Mouse (Mus musculus) layer of hippocampus, postnatal 36 days (tissue): ENCODE measurements around the gene Bzw1. TPM values are rescaled to one million over a fixed set of nuclear protein-coding genes. Genes with fewer than 3 reads are reported as not detected.
"Not testable (repeated sequence)": the region's sequence is repeated elsewhere in the genome, so short reads cannot be mapped to it uniquely, and the experiment has no call there.

Experiments
- DNase-seq, 2 experiments: peaks; one replicate each; pipeline ENCODE4 v3.0.0; 2022
- total RNA-seq, 2 experiments: library from RNA; stranded (reverse); gene quantifications; 2 replicates each; pipeline ENCODE4 v1.2.3; 2021

The Bzw1 gene
- total RNA-seq = 100 to 1,000 TPM; 120 to 128 TPM

DNA sequence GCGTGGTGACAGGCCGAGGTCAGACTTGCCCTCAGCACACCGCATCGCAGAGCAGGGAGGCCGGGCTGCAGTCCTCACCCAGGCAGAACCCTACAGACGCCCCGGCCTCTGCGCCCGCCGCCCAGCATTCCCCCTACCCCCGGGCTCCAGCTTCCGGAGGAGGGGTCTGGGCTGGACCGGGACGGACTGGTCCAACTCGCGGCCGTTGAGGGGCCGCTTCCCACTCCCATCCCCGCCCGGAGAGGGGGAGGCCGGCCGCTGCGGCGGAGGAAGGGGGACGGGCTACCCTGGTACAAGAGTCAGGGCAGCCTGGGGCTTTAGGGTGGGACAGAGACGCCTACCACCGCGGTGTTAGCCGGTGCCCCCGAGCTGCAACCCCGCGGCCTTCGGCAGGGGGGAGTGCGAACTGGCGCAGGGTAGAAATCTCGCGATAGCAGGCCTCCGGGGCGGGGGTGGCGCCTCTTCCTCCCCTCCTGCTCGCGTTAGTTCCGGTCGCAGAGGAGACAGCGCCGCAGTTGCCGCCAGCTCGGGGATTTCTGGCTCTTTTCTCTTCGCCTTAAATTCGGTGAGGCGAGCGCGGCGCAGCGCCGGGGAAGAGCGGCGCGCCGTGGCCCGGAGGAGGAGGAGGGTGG is at the start of gene Bzw1:
TSS of gene Bzw1 (plus strand) at position 247 of the 632 bp plus-strand sequence.
- peak; percentile 92 to 93 for DNase-seq

- no peak for DNase-seq
Observed at GRCm38 (mm10) chr1:58343861-58344260, 48.8 kb upstream of the Bzw1 start.

DNA sequence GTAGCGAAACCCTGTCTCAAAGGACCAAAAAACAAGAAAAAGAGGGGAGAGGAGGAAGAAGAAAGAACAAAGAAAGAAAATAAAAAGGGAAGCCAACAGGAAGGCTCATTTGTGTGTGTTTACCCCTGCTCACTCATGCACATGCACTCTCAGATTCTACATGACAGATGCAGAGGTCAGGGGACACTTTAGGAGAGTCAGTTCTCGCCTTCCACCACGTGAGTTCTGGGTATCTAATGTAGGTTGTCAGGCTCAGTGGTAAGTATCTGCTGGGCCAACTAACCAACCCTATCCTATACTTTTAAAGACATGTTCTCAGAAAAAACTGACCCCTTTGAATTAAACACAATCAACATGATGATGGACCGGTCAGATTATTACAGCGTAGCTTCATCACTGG is 48.1 kb upstream of the Bzw1 start:
- no peak for DNase-seq

DNA sequence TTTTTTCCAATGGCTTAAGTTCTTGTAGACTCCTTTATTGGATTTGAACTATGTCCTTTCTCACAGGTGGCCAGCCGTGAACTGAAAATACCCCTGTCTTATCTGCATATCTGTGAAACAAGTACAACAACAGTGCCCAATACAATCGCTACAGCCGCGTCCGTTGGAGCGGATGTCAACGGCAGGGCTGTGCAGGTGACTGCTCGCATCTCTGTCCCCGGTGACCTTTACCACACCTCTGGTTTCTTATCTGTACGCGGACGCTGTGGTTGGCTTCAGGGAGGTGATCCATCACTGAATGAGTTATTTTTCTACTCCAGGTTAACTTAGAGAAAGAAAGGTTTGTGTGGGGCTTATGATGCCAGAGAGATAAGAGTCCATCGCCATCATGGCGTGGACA is 46.5 kb upstream of the Bzw1 start:
- DNase-seq = no peak

- DNase-seq = no peak
Observed at GRCm38 (mm10) chr1:58348712-58349111, 44.0 kb upstream of the Bzw1 start.

DNA sequence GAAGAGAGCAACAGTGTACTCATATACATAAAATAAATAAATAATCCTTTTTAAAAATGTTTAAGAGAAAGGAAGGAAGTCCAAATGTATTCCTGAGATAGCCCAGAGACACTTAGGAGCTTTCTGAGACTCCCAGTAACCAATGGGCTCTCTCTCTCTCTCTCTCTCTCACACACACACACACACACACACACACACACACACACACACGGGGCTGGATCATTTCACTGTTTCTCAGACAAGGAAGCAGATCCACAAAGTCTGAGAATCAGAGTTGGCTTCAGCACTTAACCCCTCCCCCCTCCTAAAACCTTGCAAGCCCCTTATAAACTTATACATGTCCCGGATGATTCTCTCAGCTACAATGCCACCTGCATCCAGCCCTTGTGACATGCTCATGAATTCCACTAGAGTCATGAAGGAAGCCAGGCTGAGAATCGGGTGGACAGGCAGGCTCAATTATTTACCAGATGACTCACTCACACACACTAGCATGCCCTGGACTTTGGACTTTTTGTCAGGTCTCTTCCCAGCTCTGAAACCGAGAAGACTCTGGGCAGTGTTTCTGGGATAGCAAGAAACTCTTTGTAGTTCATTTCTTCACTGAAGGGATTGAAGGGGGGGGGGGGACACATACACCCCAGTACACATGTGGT is 39.3 kb upstream of the Bzw1 start:
- DNase-seq = no peak

DNA sequence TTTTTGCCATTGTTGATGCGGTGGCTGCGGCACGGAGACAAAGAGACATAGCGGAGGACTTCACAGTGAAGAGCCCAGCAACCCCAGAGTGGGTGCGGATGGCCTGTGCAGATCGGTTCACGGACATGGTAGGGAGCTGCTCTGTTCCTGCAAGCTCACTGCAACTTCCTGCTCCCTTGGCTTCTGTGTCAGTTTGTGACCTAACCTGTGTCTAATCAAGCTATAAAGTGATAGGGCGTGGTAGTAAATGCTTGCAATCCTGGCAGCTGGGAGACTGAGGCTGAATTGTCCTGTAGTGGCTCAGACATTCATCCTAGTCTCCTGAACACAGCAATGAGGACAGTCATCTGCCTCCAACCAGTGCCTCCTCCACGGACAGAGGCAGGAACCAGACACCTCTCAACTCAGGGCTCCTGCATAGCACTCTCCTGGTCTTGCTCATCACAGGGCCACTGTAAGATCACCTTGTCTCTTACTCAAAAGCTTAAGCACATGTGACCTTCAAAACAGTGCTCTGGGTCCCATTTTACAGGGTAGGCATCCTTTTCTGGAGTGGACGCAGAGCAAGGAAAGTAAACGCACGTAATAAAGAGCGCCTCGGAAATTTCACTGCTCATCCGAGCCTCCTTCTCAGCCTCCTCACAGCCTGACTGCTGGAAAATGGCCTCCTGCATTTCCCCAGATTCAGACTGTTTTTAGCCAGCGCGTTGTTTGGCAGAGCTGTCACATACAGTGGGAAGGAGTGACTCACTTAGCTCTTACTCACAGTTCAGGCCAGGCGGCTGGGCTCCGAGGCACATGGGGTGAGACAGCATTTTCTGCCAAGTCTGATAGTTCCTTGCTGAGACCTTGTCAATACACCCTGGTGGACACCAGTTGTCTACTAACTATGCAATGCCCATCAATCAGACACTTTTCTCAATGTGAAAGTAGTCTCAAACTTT is 33.5 kb upstream of the Bzw1 start:
- DNase-seq = peak; percentile 26 to 32

DNA sequence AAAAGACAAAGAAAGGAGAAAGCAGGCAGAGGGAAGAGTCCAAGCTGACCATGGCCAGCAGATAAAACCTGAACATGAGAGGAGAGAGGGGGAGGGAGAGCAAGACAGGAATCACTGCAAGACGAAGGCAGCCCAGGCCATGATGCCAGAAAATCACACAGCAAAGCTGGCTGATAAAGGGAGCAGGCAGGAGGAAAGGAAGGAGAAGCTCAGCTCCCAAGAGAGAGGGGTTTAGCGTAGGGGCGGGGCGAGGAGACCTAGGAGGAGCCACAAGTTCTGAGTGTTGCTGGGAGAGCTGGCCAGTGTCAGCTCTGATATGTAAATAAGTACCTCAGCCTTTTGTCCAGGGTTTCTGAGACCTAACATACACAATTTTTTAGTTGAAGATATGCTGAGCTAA is 30.4 kb upstream of the Bzw1 start:
- no peak for DNase-seq

- DNase-seq = no peak
Observed at GRCm38 (mm10) chr1:58364551-58364950, 28.1 kb upstream of the Bzw1 start.

- DNase-seq = no peak
Observed at GRCm38 (mm10) chr1:58365829-58366228, 26.9 kb upstream of the Bzw1 start.

- DNase-seq = no peak
Observed at GRCm38 (mm10) chr1:58366737-58367471, 25.8 kb upstream of the Bzw1 start.

DNA sequence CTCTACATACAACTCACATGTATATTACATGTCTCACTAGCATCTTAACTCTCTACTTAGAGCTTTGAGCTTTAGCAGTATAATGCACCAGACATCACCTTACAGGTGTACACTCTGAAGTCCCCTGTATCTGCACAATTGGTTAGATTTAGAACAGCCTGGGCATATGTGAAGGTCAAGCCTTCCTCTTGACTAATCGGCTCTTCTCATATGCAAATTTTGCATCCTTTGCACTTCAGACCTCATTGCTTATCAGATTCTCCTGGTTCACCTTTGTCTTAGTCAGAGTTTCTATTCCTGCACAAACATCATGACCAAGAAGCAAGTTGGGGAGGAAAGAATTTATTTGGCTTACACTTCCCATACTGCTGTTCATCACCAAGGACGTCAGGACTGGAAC is 23.0 kb upstream of the Bzw1 start:
- DNase-seq = no peak

GRCm38 (mm10) chr1:58374266-58374665 is 18.4 kb upstream of the Bzw1 start:
- DNase-seq = not testable (repeated sequence)

DNA sequence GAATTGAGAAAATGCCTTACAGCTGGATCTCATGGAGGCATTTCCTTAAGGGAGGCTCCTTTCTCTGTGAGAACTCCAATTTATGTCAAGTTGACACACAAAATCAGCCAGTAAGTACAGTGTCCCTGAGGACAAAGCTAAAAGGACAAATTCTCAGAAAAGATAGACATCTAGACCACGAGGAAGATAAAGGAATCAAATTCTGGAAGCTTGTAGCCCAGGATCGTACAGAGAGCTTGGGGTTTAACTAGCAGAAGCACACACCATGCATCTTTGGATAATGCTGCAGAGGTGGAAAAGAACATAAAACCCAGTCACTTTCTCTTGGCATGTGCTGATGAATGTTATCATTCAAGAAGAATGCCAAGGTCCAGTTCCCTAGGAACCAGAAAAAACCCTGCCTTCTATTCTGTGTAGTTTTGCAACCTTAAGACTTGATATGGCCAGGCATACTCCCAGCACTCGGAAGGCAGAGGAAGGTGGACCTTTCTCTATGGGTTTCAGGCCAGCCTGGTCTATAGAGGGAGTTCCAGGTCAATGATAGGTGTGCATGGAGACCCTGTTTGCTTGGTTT is 17.0 kb upstream of the Bzw1 start:
- DNase-seq = no peak

GRCm38 (mm10) chr1:58382586-58383281 is 10.0 kb upstream of the Bzw1 start:
- DNase-seq = no peak

DNA sequence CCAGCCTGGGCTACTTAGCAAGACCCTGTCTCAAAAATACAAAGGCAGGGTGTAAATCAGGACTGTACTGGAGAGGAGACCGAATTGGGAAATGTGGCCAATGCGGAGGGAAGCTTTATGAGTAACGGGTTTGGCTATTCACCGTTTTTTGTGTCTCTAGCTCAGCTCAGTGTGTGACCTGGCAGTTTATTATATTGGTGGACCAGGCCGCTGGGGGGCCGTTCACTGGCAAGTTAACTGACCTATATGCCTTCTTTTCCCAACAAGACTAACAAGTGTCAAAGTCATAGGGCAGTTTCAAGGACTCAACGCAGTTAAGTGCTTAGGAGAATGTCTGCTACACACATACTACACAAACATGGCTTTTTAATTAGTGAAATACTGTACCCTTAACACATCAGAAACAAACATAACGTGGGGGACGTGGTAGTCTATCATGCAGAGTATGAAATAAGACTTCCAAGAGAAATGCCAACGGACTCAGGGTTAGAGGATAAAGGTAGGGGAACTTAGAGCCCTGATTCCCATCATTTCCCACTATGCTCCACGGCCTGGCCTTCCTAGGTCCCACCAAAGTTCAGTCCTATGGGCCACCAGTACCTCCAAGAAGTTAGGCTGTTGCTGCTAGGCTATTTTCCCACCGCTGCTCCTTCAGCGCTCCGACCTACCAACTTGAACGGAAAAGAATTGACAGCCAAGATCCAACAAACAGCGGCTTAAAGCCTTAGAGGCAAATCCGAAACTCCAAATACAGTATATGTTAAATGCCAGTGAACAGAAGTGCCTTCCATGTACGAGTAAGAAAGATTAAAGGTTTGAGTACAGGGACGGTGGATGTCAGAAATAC is 1.1 kb upstream of the Bzw1 start:
- DNase-seq = no peak

DNA sequence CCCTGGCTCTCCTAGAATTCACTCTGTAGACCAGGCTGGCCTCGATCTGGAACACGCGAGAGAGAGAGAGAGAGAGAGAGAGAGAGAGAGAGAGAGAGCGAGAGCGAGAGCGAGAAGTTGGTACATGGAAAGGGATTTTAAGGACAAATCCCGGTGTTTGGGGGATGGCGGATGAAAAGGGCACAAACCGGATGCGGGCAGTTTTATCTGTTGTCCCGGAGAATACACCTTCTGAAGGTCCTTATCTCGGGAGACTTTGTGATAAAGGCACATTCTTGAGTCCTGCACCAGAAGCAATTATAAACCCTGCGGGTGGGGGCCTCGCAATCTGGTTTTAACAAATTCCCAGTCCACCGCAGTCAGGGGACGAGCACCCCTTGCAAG is 438 bp upstream of the Bzw1 start:
- DNase-seq = no peak

- peak; percentile 43 to 45 for DNase-seq
Observed at GRCm38 (mm10) chr1:58393284-58394195, 842 bp downstream of the Bzw1 start.

DNA sequence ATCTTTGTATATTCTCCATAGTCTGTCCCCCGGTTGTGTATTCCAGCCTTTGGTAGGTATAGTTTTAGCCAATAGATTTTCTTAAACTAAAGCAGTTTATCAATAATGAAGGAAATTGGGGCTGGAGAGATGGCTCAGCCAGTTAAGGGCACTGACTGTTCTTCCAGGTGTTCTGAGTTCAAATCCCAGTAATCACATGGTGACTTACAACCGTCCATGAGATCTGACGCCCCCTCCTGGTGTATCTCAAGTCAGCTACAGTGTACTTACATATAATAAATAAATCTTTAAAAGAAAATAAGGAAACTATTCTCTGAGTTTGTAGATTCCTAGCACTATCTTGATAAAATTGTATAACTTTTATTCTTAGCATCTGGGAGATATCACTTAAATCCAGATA is 2.6 kb downstream of the Bzw1 start:
- DNase-seq = no peak

- no peak for DNase-seq
Observed at GRCm38 (mm10) chr1:58396179-58396578, 3.5 kb downstream of the Bzw1 start.
